Mouse (Mus musculus) cerebellum, adult 11-12 months (tissue): Measurements from ENCODE around the gene Cdh26.

Experiments used
- DNase-seq: peaks from one replicate; pipeline ENCODE4 v3.0.0; 2022

The Cdh26 gene

GRCm38 (mm10) chr2:178430231-178430630, at the start of gene Cdh26:
Cdh26 (plus strand) TSS chr2:178430531.
- DNase-seq, result no peak

DNA sequence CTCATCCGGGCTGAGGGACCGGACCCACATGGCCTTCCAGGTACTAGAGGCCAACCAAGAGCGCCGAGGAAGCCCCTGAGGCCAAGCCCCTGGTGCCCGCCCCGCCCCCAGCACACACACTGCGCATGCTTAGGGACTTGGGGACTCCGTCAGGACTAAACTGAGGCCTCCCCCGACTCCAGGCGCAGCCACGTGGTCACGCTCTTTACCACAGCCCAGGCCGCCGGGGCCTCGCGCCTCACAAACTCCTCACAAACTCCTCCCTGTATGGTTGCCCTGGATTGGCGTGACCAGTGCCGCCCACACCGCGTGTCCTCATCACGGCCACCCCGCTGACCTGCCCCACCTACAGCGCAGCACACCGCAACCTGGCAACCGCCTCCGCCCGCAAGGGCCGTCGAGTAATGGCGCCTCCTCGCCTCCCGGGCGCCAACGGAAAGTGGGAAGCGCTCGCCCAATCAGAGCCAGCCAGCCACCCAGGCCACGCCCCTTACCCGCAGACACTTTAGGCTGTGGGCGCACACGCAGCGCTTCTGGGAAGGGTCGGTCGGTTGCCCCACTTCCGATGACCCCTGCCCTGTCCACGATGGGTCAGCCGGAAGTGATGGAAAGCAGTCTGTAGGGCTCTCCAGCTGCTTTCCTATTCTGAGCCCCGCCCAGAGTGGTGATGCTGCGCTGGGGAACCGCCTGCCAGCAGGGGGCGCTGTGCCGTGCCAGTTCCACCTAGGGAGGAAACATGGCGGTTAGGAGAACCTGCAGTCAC, 23.1 kb upstream of the Cdh26 start, which contains the start of gene Sycp2:
Gene Sycp2 (minus strand): TSS at position 633 of the 763 bp plus-strand sequence.
- no peak for DNase-seq

DNA sequence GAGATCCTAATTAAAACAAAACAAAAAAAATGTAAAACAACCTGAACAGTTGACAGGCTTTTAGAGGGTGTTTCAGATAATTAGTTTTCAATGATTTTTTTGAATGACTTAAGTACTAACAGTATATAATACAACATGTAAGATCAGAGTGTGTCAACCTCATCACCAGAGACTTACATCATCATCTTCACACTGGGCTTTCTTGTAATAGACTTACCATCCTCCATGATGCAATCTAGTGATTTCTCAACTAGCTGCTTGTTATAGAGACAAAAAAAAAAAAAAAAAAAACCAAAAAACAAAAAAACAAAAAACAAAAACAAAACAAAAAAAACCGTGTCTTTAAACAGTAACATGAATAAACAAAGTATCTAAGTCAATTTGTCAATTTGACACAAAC, 21.3 kb upstream of the Cdh26 start:
- DNase-seq, result no peak

GRCm38 (mm10) chr2:178410286-178410685, 20.0 kb upstream of the Cdh26 start:
- DNase-seq, result no peak

GRCm38 (mm10) chr2:178412598-178412997, 17.7 kb upstream of the Cdh26 start:
- no peak for DNase-seq

GRCm38 (mm10) chr2:178413081-178413480, 17.2 kb upstream of the Cdh26 start:
- no peak for DNase-seq

GRCm38 (mm10) chr2:178413481-178414260, 16.7 kb upstream of the Cdh26 start:
- DNase-seq, result peak; percentile 50

- DNase-seq, result peak; percentile 32
Observed at GRCm38 (mm10) chr2:178414261-178415149, 15.8 kb upstream of the Cdh26 start, which contains the start of the genes Ppp1r3d and Fam217b. Ppp1r3d (minus strand) TSS chr2:178414472. Fam217b (plus strand) TSS chr2:178414524.

- no peak for DNase-seq
Observed at GRCm38 (mm10) chr2:178415150-178415448, 15.2 kb upstream of the Cdh26 start.

- DNase-seq, result no peak
Observed at GRCm38 (mm10) chr2:178416427-178416826, 13.9 kb upstream of the Cdh26 start.

DNA sequence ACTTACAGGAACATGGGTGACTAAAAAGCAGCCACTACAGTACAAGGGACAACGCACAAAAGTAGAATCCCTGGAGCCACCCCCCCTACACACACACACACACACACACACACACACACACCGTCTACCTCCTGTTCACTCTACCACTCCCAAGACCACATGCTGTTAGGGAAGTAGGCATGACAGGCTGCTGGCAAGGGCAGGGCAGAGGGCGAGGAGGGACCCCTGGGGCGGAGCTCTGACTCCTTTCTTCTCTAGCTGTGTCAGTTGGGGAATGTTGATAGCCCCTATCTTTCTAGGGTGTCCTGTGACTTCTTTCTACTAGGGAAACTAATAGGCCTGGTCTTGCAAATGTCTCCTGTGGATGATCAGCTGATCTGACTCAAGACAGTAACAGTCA, 13.4 kb upstream of the Cdh26 start:
- no peak for DNase-seq

- DNase-seq, result no peak
Observed at GRCm38 (mm10) chr2:178420576-178420975, 9.8 kb upstream of the Cdh26 start.

GRCm38 (mm10) chr2:178421603-178422002, 8.7 kb upstream of the Cdh26 start:
- no peak for DNase-seq

GRCm38 (mm10) chr2:178422186-178422585, 8.1 kb upstream of the Cdh26 start:
- DNase-seq, result no peak

DNA sequence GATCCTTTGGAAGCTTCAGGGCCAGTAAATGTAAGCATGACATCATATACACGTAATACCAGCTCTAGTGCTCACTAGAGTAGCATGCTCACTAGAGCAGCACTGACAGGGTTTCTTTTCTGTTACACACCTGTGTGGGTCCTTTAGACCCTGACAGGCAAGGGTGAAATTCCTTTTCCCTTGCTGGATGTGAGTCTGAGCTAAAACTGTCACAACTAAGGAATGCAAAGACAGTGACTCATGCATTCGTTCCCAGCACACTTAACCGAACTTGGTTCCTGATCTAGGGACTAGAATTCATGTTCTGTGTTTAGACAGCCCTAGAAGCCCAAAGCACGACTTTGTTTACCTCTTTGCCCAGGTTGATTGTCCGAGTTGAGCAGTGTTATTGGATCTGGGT, 7.1 kb upstream of the Cdh26 start:
- DNase-seq, result no peak

DNA sequence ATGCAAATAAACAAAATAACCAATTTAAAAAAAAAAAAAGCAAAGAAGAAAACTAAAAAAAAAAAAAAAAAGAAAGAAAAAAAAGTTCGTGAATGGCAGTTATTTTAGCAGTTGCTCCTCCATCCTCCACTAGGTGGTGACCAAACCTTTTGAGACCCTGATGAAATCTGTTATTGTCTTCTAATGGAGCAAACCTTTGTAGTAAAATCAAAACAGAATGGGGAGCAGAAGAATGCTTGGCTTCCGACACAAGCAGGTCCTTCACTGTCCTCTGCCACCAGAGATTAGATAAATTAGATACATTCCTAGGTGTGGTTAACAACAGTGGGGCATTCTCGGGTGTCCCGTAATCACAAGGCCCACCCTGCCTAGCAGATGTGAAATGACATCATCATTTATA, 4.1 kb upstream of the Cdh26 start:
- DNase-seq, result no peak

GRCm38 (mm10) chr2:178427181-178427580, 3.1 kb upstream of the Cdh26 start:
- DNase-seq, result no peak

- no peak for DNase-seq
Observed at GRCm38 (mm10) chr2:178428183-178428582, 2.1 kb upstream of the Cdh26 start.

- DNase-seq, result no peak
Observed at GRCm38 (mm10) chr2:178428676-178429075, 1.7 kb upstream of the Cdh26 start.

DNA sequence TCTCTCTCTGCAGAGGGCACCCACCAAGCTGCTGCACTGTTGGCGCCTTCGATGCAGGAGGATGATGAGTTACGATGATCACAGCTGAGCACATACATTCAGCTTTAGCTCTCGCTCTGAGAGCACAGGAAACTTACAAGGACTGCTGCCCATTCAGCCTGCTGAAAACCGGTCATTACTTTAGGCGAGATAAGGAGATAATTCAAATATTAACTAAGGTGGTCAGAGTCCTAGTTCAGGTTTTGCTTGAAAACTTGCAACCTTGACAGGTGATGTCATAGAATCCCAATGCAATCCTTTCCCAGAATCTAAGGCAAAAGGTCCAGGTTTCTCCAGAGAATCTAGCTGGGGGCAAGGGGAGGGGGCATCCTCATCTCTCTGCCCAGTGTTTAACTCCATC, 905 bp upstream of the Cdh26 start:
- DNase-seq, result no peak

DNA sequence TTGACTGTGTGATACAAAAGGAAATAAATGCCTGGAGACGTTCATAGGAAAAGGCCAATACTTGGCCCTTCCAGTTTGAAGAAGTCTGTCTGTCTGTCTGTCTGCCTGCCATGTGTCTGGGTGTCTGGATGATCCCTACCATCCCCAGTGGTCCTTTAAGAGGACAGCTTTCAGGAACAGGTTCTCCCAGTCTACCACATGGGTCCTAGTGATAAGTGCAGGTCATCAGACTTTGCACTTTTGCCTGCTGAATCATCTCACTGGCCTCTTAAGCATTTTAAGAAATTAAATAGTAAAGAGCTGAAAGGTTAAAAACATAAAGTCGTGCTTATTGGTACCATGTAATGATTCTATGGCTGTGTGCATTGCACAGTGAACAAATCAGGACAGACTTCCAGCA, 3.2 kb downstream of the Cdh26 start:
- DNase-seq, result no peak

GRCm38 (mm10) chr2:178433903-178434302, 3.6 kb downstream of the Cdh26 start:
- no peak for DNase-seq

DNA sequence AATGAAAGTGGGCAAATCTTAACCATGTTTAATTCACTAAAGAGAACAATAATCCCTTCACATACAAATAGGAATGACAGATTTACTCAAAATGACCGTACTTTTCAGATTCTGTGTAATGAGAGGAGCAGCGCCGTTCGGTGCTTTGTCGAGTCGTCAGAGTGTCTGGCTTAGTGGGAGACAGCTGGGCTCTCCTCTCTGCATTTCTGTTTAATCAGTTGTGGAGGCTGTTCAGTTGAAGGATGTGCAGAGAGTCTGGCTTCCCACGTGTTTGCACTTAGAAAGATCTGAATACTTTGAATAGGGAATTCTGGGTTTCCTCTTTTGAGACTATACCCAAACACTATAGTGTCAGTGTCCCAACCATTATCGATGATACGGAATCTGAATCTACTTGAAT, 7.0 kb downstream of the Cdh26 start:
- no peak for DNase-seq
